Mouse (Mus musculus) limb, embryonic 11.5 days (tissue): ENCODE measurements around the gene Fkbp6. TPM values are rescaled to one million over a fixed set of nuclear protein-coding genes. Genes with fewer than 3 reads are reported as not detected.

Source experiments
- ATAC-seq: fragments of 200-750 bp; cut with Nextera tagmentation; 2 replicates; pipeline ENCODE4 v1.8.0; 2017; ENCODE audit warnings: low read depth; ENCODE audit not compliant: insufficient number of reproducible peaks, low FRiP score, low TSS enrichment
- DNase-seq: peaks from one replicate; pipeline ENCODE4 v3.0.0-alpha.2; 2015; ENCODE audit warnings: low spot score
- H3K27ac ChIP-seq: fragments of 300-500 bp; sonication (generic); replicated peaks from 2 replicates; pipeline ENCODE4 v1.5.1; 2014; ENCODE audit warnings: low read depth, mild to moderate bottlenecking, low read length
- H3K27me3 ChIP-seq: fragments of 300-500 bp; sonication (generic); 2 replicates; pipeline ENCODE4 v1.6.1; 2014; ENCODE audit warnings: mild to moderate bottlenecking, low read length, mixed read lengths; ENCODE audit not compliant: control insufficient read depth, insufficient read depth
- H3K36me3 ChIP-seq: fragments of 300-500 bp; sonication (generic); 2 replicates; pipeline ENCODE4 v1.6.1; 2014; ENCODE audit warnings: mild to moderate bottlenecking, low read length, moderate library complexity, mixed read lengths; ENCODE audit not compliant: control insufficient read depth, insufficient read depth
- H3K4me1 ChIP-seq: fragments of 300-500 bp; sonication (generic); 2 replicates; pipeline ENCODE4 v1.6.1; 2014; ENCODE audit warnings: low read length, mixed read lengths; ENCODE audit not compliant: control insufficient read depth, insufficient read depth
- H3K4me2 ChIP-seq: fragments of 300-500 bp; sonication (generic); 2 replicates; pipeline ENCODE4 v1.6.1; 2014; ENCODE audit warnings: low read depth, mild to moderate bottlenecking, moderate library complexity; ENCODE audit not compliant: severe bottlenecking
- H3K4me3 ChIP-seq: fragments of 300-500 bp; sonication (generic); 2 replicates; pipeline ENCODE4 v1.5.1; 2014; ENCODE audit warnings: low read depth, low read length
- H3K9ac ChIP-seq: fragments of 300-500 bp; sonication (generic); 2 replicates; pipeline ENCODE4 v1.6.1; 2014; ENCODE audit warnings: mild to moderate bottlenecking, low read length
- H3K9me3 ChIP-seq: fragments of 300-500 bp; sonication (generic); 2 replicates; pipeline ENCODE4 v1.6.1; 2016; ENCODE audit warnings: low read length; ENCODE audit not compliant: control insufficient read depth
- WGBS: fragments of 180-500 bp; shearing (Covaris S2); extraction: QIAGEN DNeasy Blood & Tissue Kit; methylation state at CpG from one replicate; pipeline ENCODE4 v1.1.7; 2014; 5-methylcytosine and 5-hydroxymethylcytosine counted together
- polyA plus RNA-seq: library from polyadenylated mRNA; unstranded; fragments of >200 nt; fragmentation: Nextera tagmentation; extraction: Ambion mirVana; gene quantifications from 2 replicates; pipeline ENCODE4 v1.2.1, GENCODE M21; 2014

The Fkbp6 gene
- polyA plus RNA-seq, 1 experiment from 2014 or later: 0.12 TPM

DNA sequence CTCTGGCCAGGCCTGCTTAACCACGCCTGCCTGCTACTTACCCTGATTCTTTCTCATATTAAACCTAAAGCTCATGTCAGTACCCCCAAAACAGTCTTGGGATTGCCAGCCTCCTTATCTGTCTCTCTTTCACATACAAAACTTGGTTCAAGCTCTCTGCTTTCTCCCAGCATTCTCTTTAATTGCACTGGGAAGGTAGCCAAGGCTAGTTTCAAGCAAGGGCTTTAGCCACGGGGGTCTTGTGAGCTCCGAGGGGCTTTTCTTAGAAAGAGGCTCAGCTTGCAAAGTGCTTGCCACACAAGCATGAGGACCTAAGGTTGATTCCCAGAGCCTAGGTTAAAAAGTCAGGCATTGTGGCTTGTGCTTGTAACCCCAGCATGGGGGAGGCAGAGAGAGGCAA, 64.6 kb downstream of the Fkbp6 start:
- Histone ChIP-seq H3K27ac (no peak overlapping the region), H3K4me2 (no peak overlapping the region), H3K4me1 (peaks cover under 1% of the 10 kb centered on the region; the same call in 1 of the 2 replicates), H3K9ac (no peak overlapping the region), H3K9me3 (no peaks in the 10 kb centered on the region), H3K36me3 (no peaks in the 10 kb centered on the region), H3K4me3 (no peak overlapping the region), H3K27me3 (no peaks in the 10 kb centered on the region)
- DNase-seq (no peak), ATAC-seq (no peak)
- 78% methylated on average over 3 of the region's 3 CpGs for WGBS

DNA sequence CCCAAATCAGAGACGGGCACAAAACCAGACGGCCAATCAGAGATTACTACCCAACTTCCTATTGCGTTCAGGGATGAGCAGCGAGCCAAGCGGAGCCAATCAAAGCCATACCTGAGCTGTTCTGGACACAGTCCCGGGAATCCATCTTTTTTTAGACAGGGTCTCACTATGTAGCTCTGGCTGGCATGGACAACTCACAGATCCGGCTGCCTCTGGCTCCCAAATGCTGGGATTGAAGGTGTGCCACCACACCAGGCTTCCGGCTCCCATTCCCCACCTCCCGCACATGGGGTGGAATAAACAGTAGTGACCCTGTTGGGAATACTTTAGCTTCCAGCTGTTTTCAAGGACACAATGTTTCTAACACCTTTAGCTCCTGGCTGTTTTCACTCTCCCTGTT, 69.6 kb downstream of the Fkbp6 start:
- no peak overlapping the region for H3K9ac ChIP-seq
- H3K4me3 ChIP-seq: no peak overlapping the region
- WGBS: 73% methylated on average over 9 of the region's 9 CpGs
- H3K4me2 ChIP-seq: no peak overlapping the region
- no peak overlapping the region for H3K27ac ChIP-seq
- H3K36me3 ChIP-seq: no peaks in the 10 kb centered on the region
- no peaks in the 10 kb centered on the region for H3K9me3 ChIP-seq
- DNase-seq (no peak), ATAC-seq (no peak)
- peaks cover 10% of the 10 kb centered on the region for H3K4me1 ChIP-seq
- no peaks in the 10 kb centered on the region; the same call in 1 of the 2 replicates for H3K27me3 ChIP-seq

DNA sequence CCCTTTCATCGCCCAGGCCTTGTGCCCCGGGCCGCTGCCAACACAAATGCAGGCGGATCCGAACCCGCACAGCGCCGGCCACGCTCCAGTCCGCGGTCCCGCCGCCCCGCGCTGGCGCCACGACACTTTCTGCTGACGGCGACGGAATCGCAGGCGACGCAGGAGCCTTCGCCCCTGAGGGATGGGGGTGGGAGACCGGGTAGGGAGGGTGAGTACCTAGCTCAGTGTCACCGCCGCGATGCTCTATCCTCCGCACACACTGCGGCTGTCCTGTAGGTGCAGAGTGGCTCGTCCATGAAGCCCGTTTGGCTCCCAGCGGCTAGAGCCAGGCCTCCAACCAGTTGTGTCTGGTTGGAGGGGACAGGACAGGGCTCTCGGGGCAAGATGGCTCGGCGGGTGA, 73.2 kb downstream of the Fkbp6 start:
- H3K9ac ChIP-seq: peak overlapping the region; percentile 52
- ATAC-seq: no peak
- 0 out of 2 replicates have a peak overlapping the region, but pooled peaks have one; percentile 22 for H3K27ac ChIP-seq

DNA sequence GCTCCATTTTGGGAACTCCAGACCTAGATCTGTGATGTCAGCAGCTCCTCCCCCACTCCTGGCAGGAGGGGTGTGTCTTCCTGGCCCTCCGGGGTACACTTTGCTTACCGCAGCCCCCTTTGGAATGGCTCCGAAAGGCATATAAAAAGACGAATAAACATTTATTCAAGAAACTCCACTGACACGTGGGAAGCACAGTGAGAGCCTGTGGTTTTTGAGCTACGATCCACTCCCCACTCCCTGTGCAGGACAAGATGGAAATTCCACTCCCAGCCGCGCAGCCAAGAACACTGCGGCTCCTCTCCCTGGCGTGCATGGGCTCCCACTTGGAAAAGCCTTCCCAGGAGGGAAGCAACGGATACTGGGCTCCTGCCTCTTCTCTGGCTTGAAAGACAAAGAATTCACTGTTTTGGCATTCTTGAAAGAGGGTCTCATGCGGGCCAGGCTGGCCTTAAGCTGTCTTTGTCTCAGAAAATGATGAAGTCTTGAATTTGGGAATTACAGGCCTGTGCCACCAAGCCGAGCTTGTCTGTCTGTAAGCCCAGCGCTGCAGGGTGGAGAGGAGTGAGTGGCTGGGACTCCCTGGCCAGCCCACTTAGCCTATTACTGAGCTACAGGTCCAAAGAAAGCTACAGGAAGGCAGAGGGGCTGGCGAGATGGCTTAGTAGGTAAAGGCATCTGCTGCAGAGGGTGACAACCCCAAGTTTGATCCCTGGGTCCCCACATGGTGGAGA, 75.0 kb downstream of the Fkbp6 start:
- peak overlapping the region; percentile 11; the same call in 1 of the 2 replicates for H3K4me2 ChIP-seq
- H3K27me3 ChIP-seq: no peaks in the 10 kb centered on the region; the same call in 1 of the 2 replicates
- peak overlapping the region; percentile 43 for H3K27ac ChIP-seq
- H3K9ac ChIP-seq: peak overlapping the region; percentile 37; the same call in 1 of the 2 replicates
- WGBS: 31% methylated on average over 15 of the region's 15 CpGs
- no peaks in the 10 kb centered on the region for H3K36me3 ChIP-seq
- H3K4me3 ChIP-seq: no peak overlapping the region
- ATAC-seq (no peak), DNase-seq (peak; percentile 50)
- H3K4me1 ChIP-seq: peaks cover 12% of the 10 kb centered on the region
- H3K9me3 ChIP-seq: no peaks in the 10 kb centered on the region

More for the DNA sequence above, 73.2 kb downstream of the Fkbp6 start:
- Histone ChIP-seq H3K9me3 (no peaks in the 10 kb centered on the region), H3K27me3 (no peaks in the 10 kb centered on the region; the same call in 1 of the 2 replicates), H3K36me3 (no peaks in the 10 kb centered on the region), H3K4me2 (peak overlapping the region; percentile 48), H3K4me3 (peak overlapping the region; percentile 21), H3K4me1 (peaks cover 16% of the 10 kb centered on the region)
- peak; percentile 45 for DNase-seq
- 2% methylated on average over 36 of the region's 36 CpGs for WGBS

DNA sequence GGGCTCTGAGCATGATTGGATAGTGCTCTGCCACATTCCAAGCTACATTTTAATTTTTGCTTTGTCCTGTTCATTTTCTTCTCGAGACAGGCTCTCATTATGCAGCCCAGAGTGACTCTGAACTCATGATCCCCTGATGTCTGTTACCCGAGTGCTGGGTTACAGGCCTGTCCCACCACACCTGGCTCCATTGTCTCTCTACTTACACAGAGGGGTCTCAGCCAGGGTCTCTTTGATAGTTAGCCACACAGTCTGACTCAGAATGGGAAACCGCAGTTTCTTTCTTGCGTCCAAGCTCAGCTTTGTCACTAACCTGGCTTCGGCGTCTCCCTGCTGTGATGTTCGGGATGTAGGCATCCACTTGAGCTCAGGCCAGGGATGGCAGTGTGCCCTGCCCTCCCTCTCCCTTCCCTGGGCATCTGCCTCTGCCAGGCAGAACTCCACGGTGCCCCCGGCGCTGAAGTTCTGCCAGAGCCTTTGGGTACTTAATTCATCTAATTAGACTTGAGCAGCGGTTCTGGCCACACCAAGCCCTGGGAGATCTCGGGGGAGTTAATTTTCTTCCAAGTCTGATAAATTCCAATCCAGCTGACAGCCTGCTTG, 78.2 kb downstream of the Fkbp6 start:
- no peak for ATAC-seq
- no peak overlapping the region for H3K4me2 ChIP-seq
- DNase-seq: no peak
- H3K4me1 ChIP-seq: peaks cover 11% of the 10 kb centered on the region
- H3K9ac ChIP-seq: no peak overlapping the region
- H3K27me3 ChIP-seq: no peaks in the 10 kb centered on the region; the same call in 1 of the 2 replicates
- H3K4me3 ChIP-seq: no peak overlapping the region
- no peak overlapping the region for H3K27ac ChIP-seq
- H3K9me3 ChIP-seq: no peaks in the 10 kb centered on the region
- no peaks in the 10 kb centered on the region for H3K36me3 ChIP-seq
- WGBS: 75% methylated on average over 12 of the region's 12 CpGs

DNA sequence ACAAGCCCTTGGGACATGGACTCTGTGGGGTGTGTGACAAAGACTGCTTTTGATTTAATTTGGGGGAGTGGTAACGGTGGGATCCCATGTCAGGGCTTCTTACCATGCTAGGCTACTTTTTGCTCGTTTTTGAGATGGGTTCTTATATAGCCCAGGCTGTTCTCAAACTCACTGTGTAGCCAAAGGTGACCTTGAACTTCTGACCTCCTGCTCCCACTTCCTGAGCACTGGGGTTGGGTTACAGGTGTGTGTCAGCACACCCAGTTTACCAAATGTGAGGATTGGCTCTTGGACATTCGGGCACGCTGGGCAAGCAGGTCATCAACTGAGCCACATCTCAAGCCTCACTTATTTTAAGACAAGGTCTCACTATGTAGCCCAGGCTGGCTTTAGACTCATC, 79.5 kb downstream of the Fkbp6 start:
- DNase-seq (no peak), ATAC-seq (no peak)
- no peaks in the 10 kb centered on the region for H3K27me3 ChIP-seq
- H3K4me2 ChIP-seq: no peak overlapping the region
- no peak overlapping the region for H3K9ac ChIP-seq
- peaks cover 6% of the 10 kb centered on the region; the same call in 1 of the 2 replicates for H3K4me1 ChIP-seq
- no peaks in the 10 kb centered on the region for H3K36me3 ChIP-seq
- H3K4me3 ChIP-seq: no peak overlapping the region
- no peak overlapping the region for H3K27ac ChIP-seq
- no peaks in the 10 kb centered on the region for H3K9me3 ChIP-seq
- 82% methylated on average over 4 of the region's 4 CpGs for WGBS

DNA sequence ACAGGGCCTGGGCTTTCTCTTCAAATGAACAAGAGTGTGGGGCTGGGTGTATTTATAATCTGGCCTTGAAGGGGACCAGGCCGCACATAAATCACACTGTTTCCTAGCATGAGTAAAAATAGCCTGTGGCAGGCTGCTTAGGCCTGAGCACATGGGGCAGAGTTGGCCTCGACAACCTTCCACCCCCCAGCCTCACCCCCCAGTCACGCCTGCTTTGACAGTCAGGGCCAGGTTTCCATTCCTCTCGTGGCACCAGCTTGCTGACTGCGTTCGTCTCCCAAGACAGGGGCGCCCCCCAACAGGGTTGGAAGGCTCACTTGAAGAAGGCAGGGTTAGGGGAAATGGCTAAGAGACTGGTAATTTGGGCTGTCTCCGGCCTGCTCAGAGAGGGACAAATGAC, 80.4 kb downstream of the Fkbp6 start:
- Histone ChIP-seq H3K36me3 (no peaks in the 10 kb centered on the region), H3K4me3 (no peak overlapping the region), H3K27me3 (no peaks in the 10 kb centered on the region), H3K27ac (no peak overlapping the region), H3K4me1 (peaks cover 4% of the 10 kb centered on the region; the same call in 1 of the 2 replicates), H3K4me2 (no peak overlapping the region), H3K9me3 (no peaks in the 10 kb centered on the region), H3K9ac (no peak overlapping the region)
- ATAC-seq: no peak
- no peak for DNase-seq
- WGBS: 73% methylated on average over 8 of the region's 8 CpGs

DNA sequence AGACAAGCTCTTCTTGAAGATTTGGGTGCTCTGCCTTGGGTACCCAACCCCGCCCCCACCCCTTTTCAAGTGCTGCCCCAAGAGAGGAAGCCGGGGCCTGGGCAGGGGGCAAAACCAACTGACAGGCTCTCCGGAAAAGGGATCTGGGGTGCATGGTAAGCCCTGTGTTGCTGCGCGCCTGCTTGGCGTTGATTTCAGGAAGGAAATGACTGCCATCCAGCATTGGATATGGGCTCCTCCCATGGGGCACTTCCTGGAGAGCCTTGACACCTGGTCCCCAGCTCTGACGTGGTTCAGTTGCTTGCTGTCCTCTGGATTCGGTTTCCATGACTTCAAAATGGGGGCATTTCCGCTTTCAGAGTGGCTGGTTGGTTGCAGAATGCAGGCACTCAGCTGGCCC, 85.3 kb downstream of the Fkbp6 start:
- H3K9me3 ChIP-seq: no peaks in the 10 kb centered on the region
- H3K36me3 ChIP-seq: no peaks in the 10 kb centered on the region
- H3K4me1 ChIP-seq: peaks cover 7% of the 10 kb centered on the region; the same call in 1 of the 2 replicates
- no peak overlapping the region for H3K4me3 ChIP-seq
- DNase-seq (peak; percentile 41), ATAC-seq (peak; percentile 60)
- peak overlapping the region; percentile 85 for H3K27ac ChIP-seq
- H3K9ac ChIP-seq: no peak overlapping the region
- H3K4me2 ChIP-seq: peak overlapping the region; percentile 30; the same call in 1 of the 2 replicates
- 48% methylated on average over 9 of the region's 9 CpGs for WGBS
- no peaks in the 10 kb centered on the region for H3K27me3 ChIP-seq
